Mouse (Mus musculus) heart, embryonic 15.5 days (tissue): ENCODE measurements around the gene Ints3. TPM values are rescaled to one million over a fixed set of nuclear protein-coding genes. Genes with fewer than 3 reads are reported as not detected.

Experiments used
- ATAC-seq: fragments of 200-750 bp; cut with Nextera tagmentation; replicated peaks from 2 replicates; pipeline ENCODE4 v1.8.0; 2017; ENCODE audit warnings: low read depth, moderate TSS enrichment; ENCODE audit not compliant: insufficient number of reproducible peaks, insufficient read depth, low FRiP score
- H3K27ac ChIP-seq: fragments of 300-500 bp; sonication (generic); 2 replicates; pipeline ENCODE4 v1.5.1; 2015; ENCODE audit warnings: mild to moderate bottlenecking, inconsistent platforms
- H3K27me3 ChIP-seq: fragments of 300-500 bp; sonication (generic); 2 replicates; pipeline ENCODE4 v1.6.1; 2015; ENCODE audit warnings: inconsistent platforms
- H3K36me3 ChIP-seq: fragments of 300-500 bp; sonication (generic); 2 replicates; pipeline ENCODE4 v1.6.1; 2015; ENCODE audit warnings: mild to moderate bottlenecking, inconsistent platforms
- H3K4me1 ChIP-seq: fragments of 300-500 bp; sonication (generic); replicated peaks from 2 replicates; pipeline ENCODE4 v1.6.1; 2015; ENCODE audit warnings: inconsistent platforms
- H3K4me2 ChIP-seq: fragments of 300-500 bp; sonication (generic); 2 replicates; pipeline ENCODE4 v1.6.1; 2015; ENCODE audit warnings: inconsistent platforms, mild to moderate bottlenecking, moderate library complexity
- H3K4me3 ChIP-seq: fragments of 300-500 bp; sonication (generic); 2 replicates; pipeline ENCODE4 v1.5.1; 2015; ENCODE audit warnings: mild to moderate bottlenecking, inconsistent platforms
- H3K9ac ChIP-seq: fragments of 300-500 bp; sonication (generic); 2 replicates; pipeline ENCODE4 v1.6.1; 2015; ENCODE audit warnings: mild to moderate bottlenecking, inconsistent platforms
- H3K9me3 ChIP-seq: fragments of 300-500 bp; sonication (generic); replicated peaks from 2 replicates; pipeline ENCODE4 v1.6.1; 2016; ENCODE audit warnings: inconsistent platforms
- WGBS: fragments of 180-500 bp; shearing (Covaris S2); methylation state at CpG from one replicate; pipeline ENCODE4 v1.1.7; 2015; ENCODE audit warnings: mixed read lengths; 5-methylcytosine and 5-hydroxymethylcytosine counted together
- polyA plus RNA-seq: library from polyadenylated mRNA; unstranded; fragments of >200 nt; fragmentation: Nextera tagmentation; extraction: Ambion mirVana; gene quantifications from 2 replicates; pipeline ENCODE4 v1.2.1, GENCODE M21; 2015

Gene Ints3
- polyA plus RNA-seq = 16.7 and 22.6 TPM in 2 replicates

GRCm38 (mm10) chr3:90433381-90434020 lies at the start of gene Ints3:
Gene Ints3, minus strand, starts transcription at chr3:90433622.
- Histone ChIP-seq H3K9me3 (no peaks in the 10 kb centered on the region), H3K4me1 (peaks cover 26% of the 10 kb centered on the region), H3K4me3 (peak within 1 kb of the TSS; percentile 81), H3K27me3 (no peaks in the 10 kb centered on the region), H3K36me3 (no peaks in the 10 kb centered on the region; the same call in 1 of the 2 replicates), H3K27ac (peak within 1 kb of the TSS; percentile 97), H3K4me2 (peak within 1 kb of the TSS; percentile 90), H3K9ac (peak within 1 kb of the TSS; percentile 92)
- WGBS = under 1% methylated on average over 52 of the region's 52 CpGs
- peak; percentile 99 for ATAC-seq

GRCm38 (mm10) chr3:90475831-90476611 lies 42.6 kb upstream of the Ints3 start, which contains the start of gene Ilf2:
Gene Ilf2, plus strand, starts transcription at chr3:90476126.
- H3K4me2 ChIP-seq = peak within 1 kb of the TSS; percentile 66
- H3K9me3 ChIP-seq = no peaks in the 10 kb centered on the region
- under 1% methylated on average over 45 of the region's 45 CpGs for WGBS
- no peaks in the 10 kb centered on the region for H3K27me3 ChIP-seq
- H3K4me3 ChIP-seq = peak within 1 kb of the TSS; percentile 86
- H3K9ac ChIP-seq = peak within 1 kb of the TSS; percentile 89
- peak within 1 kb of the TSS; percentile 95 for H3K27ac ChIP-seq
- ATAC-seq = peak; percentile 99
- H3K4me1 ChIP-seq = peaks cover 9% of the 10 kb centered on the region
- H3K36me3 ChIP-seq = peaks cover 27% of the 10 kb centered on the region

- 37% methylated on average over 16 of the region's 16 CpGs for WGBS
- ATAC-seq = no peak
Measured at GRCm38 (mm10) chr3:90475151-90475830, 41.9 kb upstream of the Ints3 start.

GRCm38 (mm10) chr3:90472213-90472612 lies 38.8 kb upstream of the Ints3 start:
- Histone ChIP-seq H3K9me3 (no peaks in the 10 kb centered on the region), H3K27me3 (0 out of 2 replicates have a peak, but pooled peaks cover 4% of the 10 kb centered on the region), H3K9ac (no peak overlapping the region), H3K36me3 (no peaks in the 10 kb centered on the region), H3K4me3 (no peak overlapping the region), H3K4me2 (no peak overlapping the region), H3K27ac (no peak overlapping the region), H3K4me1 (peaks cover 6% of the 10 kb centered on the region)
- 27% methylated on average over 3 of the region's 3 CpGs for WGBS
- ATAC-seq = no peak

More at GRCm38 (mm10) chr3:90475151-90475830, 41.9 kb upstream of the Ints3 start:
- peak overlapping the region; percentile 47 for H3K4me2 ChIP-seq
- H3K36me3 ChIP-seq = peaks cover 20% of the 10 kb centered on the region; the same call in 1 of the 2 replicates
- no peak overlapping the region for H3K9ac ChIP-seq
- peaks cover 9% of the 10 kb centered on the region for H3K4me1 ChIP-seq
- H3K9me3 ChIP-seq = no peaks in the 10 kb centered on the region
- no peaks in the 10 kb centered on the region for H3K27me3 ChIP-seq
- H3K27ac ChIP-seq = no peak overlapping the region
- peak overlapping the region; percentile 86 for H3K4me3 ChIP-seq

GRCm38 (mm10) chr3:90467618-90468300 lies 34.3 kb upstream of the Ints3 start:
- no peak overlapping the region for H3K4me2 ChIP-seq
- H3K4me3 ChIP-seq = no peak overlapping the region
- H3K27me3 ChIP-seq = peaks cover 23% of the 10 kb centered on the region
- peaks cover 25% of the 10 kb centered on the region for H3K4me1 ChIP-seq
- ATAC-seq = no peak
- H3K27ac ChIP-seq = no peak overlapping the region
- no peak overlapping the region for H3K9ac ChIP-seq
- H3K36me3 ChIP-seq = no peaks in the 10 kb centered on the region
- no peaks in the 10 kb centered on the region for H3K9me3 ChIP-seq
- WGBS = 91% methylated on average over 10 of the region's 10 CpGs

- peaks cover 25% of the 10 kb centered on the region for H3K27me3 ChIP-seq
- WGBS = under 1% methylated on average over 15 of the region's 15 CpGs
- H3K4me2 ChIP-seq = peak overlapping the region; percentile 87
- peak overlapping the region; percentile 60 for H3K4me3 ChIP-seq
- H3K9ac ChIP-seq = peak overlapping the region; percentile 63; the same call in 1 of the 2 replicates
- peak; percentile 27 for ATAC-seq
- peak overlapping the region; percentile 29; the same call in 1 of the 2 replicates for H3K27ac ChIP-seq
- H3K9me3 ChIP-seq = no peaks in the 10 kb centered on the region
- H3K36me3 ChIP-seq = no peaks in the 10 kb centered on the region
- H3K4me1 ChIP-seq = peaks cover 30% of the 10 kb centered on the region
Measured at GRCm38 (mm10) chr3:90466311-90466766, 32.9 kb upstream of the Ints3 start.

- WGBS = under 1% methylated on average over 26 of the region's 49 CpGs
- Histone ChIP-seq H3K36me3 (no peaks in the 10 kb centered on the region), H3K4me3 (peak within 1 kb of the TSS; percentile 60), H3K9me3 (no peaks in the 10 kb centered on the region), H3K27me3 (peaks cover 30% of the 10 kb centered on the region), H3K9ac (peak within 1 kb of the TSS; percentile 63), H3K4me2 (peak within 1 kb of the TSS; percentile 87), H3K4me1 (peaks cover 30% of the 10 kb centered on the region), H3K27ac (peak within 1 kb of the TSS; percentile 50)
- ATAC-seq = peak; percentile 41
Measured at GRCm38 (mm10) chr3:90465686-90466310, 32.4 kb upstream of the Ints3 start, which contains the start of gene Npr1. Gene Npr1, minus strand, starts transcription at chr3:90465866.

GRCm38 (mm10) chr3:90465081-90465685 lies 31.8 kb upstream of the Ints3 start:
- ATAC-seq = peak; percentile 35
- Histone ChIP-seq H3K4me2 (peak overlapping the region; percentile 87), H3K9me3 (no peaks in the 10 kb centered on the region), H3K36me3 (no peaks in the 10 kb centered on the region), H3K27ac (peak overlapping the region; percentile 50), H3K27me3 (peaks cover 30% of the 10 kb centered on the region), H3K4me1 (peaks cover 30% of the 10 kb centered on the region), H3K4me3 (peak overlapping the region; percentile 60), H3K9ac (peak overlapping the region; percentile 63)
- WGBS = under 1% methylated on average over 75 of the region's 75 CpGs

- 14% methylated on average over 37 of the region's 37 CpGs for WGBS
- ATAC-seq = 0 out of 2 replicates have a peak, but pooled peaks have one; percentile 8
Measured at GRCm38 (mm10) chr3:90464552-90465080, 31.2 kb upstream of the Ints3 start.

More at GRCm38 (mm10) chr3:90464552-90465080, 31.2 kb upstream of the Ints3 start:
- peak overlapping the region; percentile 63 for H3K9ac ChIP-seq
- no peaks in the 10 kb centered on the region for H3K9me3 ChIP-seq
- H3K27me3 ChIP-seq = peaks cover 30% of the 10 kb centered on the region
- H3K4me3 ChIP-seq = peak overlapping the region; percentile 60
- peak overlapping the region; percentile 50; the same call in 1 of the 2 replicates for H3K27ac ChIP-seq
- no peaks in the 10 kb centered on the region for H3K36me3 ChIP-seq
- H3K4me1 ChIP-seq = peaks cover 30% of the 10 kb centered on the region
- H3K4me2 ChIP-seq = peak overlapping the region; percentile 87
